Comparison of ENCODE assay signal across 18 mouse cellular contexts in the genomic region with DNA sequence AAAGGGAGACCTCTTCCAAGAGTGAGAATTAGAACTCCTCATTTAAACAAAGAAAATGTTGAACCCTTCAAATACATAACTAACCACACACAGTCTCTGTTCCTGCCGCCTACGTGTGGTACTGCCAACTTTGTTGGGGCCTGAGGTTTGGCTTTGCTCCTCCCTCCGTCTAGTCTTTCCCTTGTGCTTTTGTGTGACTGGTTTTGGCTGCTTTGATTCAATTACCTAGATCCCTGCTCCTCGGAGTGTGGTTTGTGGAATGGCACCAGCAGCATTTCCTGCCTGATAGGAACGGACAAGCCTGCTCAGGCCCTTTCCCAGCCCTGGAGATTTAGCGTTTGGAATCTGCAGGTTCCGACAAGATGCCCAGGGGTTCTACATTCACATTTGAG.
DNase-seq lines count a peak whose midpoint lies in the region; ATAC-seq and TF ChIP-seq lines count a peak whose summit lies in the region.
"Had no signal": no experiment of that assay in that cellular context is flagged by ENCODE, and none has a peak within 500 bp of the region (broad histone marks: within the 10 kb centered on the region; RNA-seq: fewer than 3 reads in every experiment).

No protein-coding gene starts in this region.

- ATAC-seq in midbrain, embryonic 13.5 days: no peak
- ATAC-seq in limb, embryonic 15.5 days (ENCODE audit: insufficient number of reproducible peaks, low FRiP score, low TSS enrichment, low read depth): no peak
- no peak for ATAC-seq in megakaryocyte-erythroid progenitor cell, adult 5-6 weeks (replicated peaks; ENCODE audit: low FRiP score, low TSS enrichment, poor library complexity, severe bottlenecking)

- H3K4me1 ChIP-seq in midbrain, embryonic 10.5 days: peaks cover 9% of the 10 kb centered on the region
- peaks cover 12% of the 10 kb centered on the region for H3K4me1 ChIP-seq in midbrain, embryonic 13.5 days (replicated peaks)
- no peaks in the 10 kb centered on the region for H3K4me1 ChIP-seq in embryonic fibroblast, embryonic 13.5 days (ENCODE audit: control insufficient read depth, insufficient read depth, low read length)
- peaks cover 12% of the 10 kb centered on the region for H3K4me1 ChIP-seq in limb, embryonic 15.5 days

- TF ChIP-seq CTCF in embryonic fibroblast, embryonic 13.5 days (IDR thresholded peaks at IDR 0.05; ENCODE audit: borderline replicate concordance, insufficient read depth, low read length): no peak

- H3K9ac ChIP-seq in midbrain, embryonic 13.5 days (replicated peaks): no peak overlapping the region
- H3K9ac ChIP-seq in limb, embryonic 15.5 days: no peak overlapping the region

- H3K4me2 ChIP-seq in midbrain, embryonic 13.5 days (replicated peaks): no peak overlapping the region
- no peak overlapping the region for H3K4me2 ChIP-seq in limb, embryonic 15.5 days
- H3K4me2 ChIP-seq: liver, embryonic 11.5 days had no signal

- H3K36me3 ChIP-seq in midbrain, embryonic 10.5 days: no peaks in the 10 kb centered on the region
- H3K36me3 ChIP-seq in midbrain, embryonic 13.5 days: no peaks in the 10 kb centered on the region
- H3K36me3 ChIP-seq in limb, embryonic 15.5 days: no peaks in the 10 kb centered on the region

- WGBS in midbrain, embryonic 10.5 days: 38% methylated on average over 7 of the region's 7 CpGs
- WGBS in midbrain, embryonic 13.5 days: 29% methylated on average over 7 of the region's 7 CpGs
- 16% methylated on average over 7 of the region's 7 CpGs for WGBS in limb, embryonic 15.5 days

- peak; percentile 32 for DNase-seq in embryo, embryonic 10 days (ENCODE audit: low spot score)
- DNase-seq in embryo, embryonic 9.5 days (ENCODE audit: extremely low spot score): no peak
- DNase-seq in midbrain, embryonic 10.5 days (ENCODE audit: low spot score): no peak
- no peak for DNase-seq in kidney, postnatal 4 days
- DNase-seq: cerebellum, adult 9-11 months; heart, adult 11 months; heart, postnatal 36 days; kidney, adult 2 months; layer of hippocampus, postnatal 36 days; lung, postnatal 4 days; spleen, adult 18-20 months; thymus, adult 2 months had no signal

- TF ChIP-seq POLR2A in embryonic fibroblast, embryonic 13.5 days (IDR thresholded peaks at IDR 0.05; ENCODE audit: low read depth, low read length): no peak

- H3K4me3 ChIP-seq in midbrain, embryonic 10.5 days: no peak overlapping the region
- H3K4me3 ChIP-seq in midbrain, embryonic 13.5 days (replicated peaks): no peak overlapping the region
- no peak overlapping the region for H3K4me3 ChIP-seq in embryonic fibroblast, embryonic 13.5 days (ENCODE audit: insufficient read depth, low read length)
- no peak overlapping the region for H3K4me3 ChIP-seq in limb, embryonic 15.5 days
- H3K4me3 ChIP-seq: myocyte had no signal

- H3K27ac ChIP-seq in midbrain, embryonic 10.5 days (replicated peaks): peak overlapping the region; percentile 63
- H3K27ac ChIP-seq in midbrain, embryonic 13.5 days: no peak overlapping the region
- H3K27ac ChIP-seq in embryonic fibroblast, embryonic 13.5 days (ENCODE audit: insufficient read depth, low read length): 0 out of 2 replicates have a peak overlapping the region, but pooled peaks have one; percentile 4
- peak overlapping the region; percentile 24; the same call in 1 of the 2 replicates for H3K27ac ChIP-seq in limb, embryonic 15.5 days

- H3K27me3 ChIP-seq in midbrain, embryonic 10.5 days (ENCODE audit: low read depth, poor library complexity, severe bottlenecking): no peaks in the 10 kb centered on the region
- H3K27me3 ChIP-seq in midbrain, embryonic 13.5 days: no peaks in the 10 kb centered on the region
- no peaks in the 10 kb centered on the region for H3K27me3 ChIP-seq in limb, embryonic 15.5 days

- H3K9me3 ChIP-seq in midbrain, embryonic 10.5 days (replicated peaks): no peaks in the 10 kb centered on the region
- H3K9me3 ChIP-seq in midbrain, embryonic 13.5 days: no peaks in the 10 kb centered on the region
- no peaks in the 10 kb centered on the region for H3K9me3 ChIP-seq in limb, embryonic 15.5 days
